Mouse (Mus musculus) olfactory bulb, adult 2 months (tissue): ENCODE measurements around the gene Asb8. TPM values are rescaled to one million over a fixed set of nuclear protein-coding genes. Genes with fewer than 3 reads are reported as not detected.

Experiments used
- H3K27ac ChIP-seq: fragments of 200-500 bp; 2 replicates; pipeline ENCODE4 v1.5.1; 2012; ENCODE audit warnings: low read depth, low read length; ENCODE audit not compliant: insufficient read depth
- H3K4me1 ChIP-seq: fragments of 200-500 bp; 2 replicates; pipeline ENCODE4 v1.6.1; 2012; ENCODE audit warnings: low read length; ENCODE audit not compliant: control insufficient read depth, insufficient read depth
- H3K4me3 ChIP-seq: fragments of 200-500 bp; 2 replicates; pipeline ENCODE4 v1.5.1; 2012; ENCODE audit warnings: mild to moderate bottlenecking, low read depth, low read length, moderate library complexity; ENCODE audit not compliant: insufficient read depth
- CTCF ChIP-seq: fragments of 200-500 bp; IDR thresholded peaks from 2 replicates; pipeline ENCODE4 v1.5.1; 2012; ENCODE audit warnings: low read depth, mild to moderate bottlenecking, low read length, moderate library complexity; ENCODE audit not compliant: insufficient read depth
- POLR2A ChIP-seq: fragments of 200-500 bp; IDR thresholded peaks from 2 replicates; pipeline ENCODE4 v1.6.1; 2012; ENCODE audit warnings: mild to moderate bottlenecking, low read depth, low read length, moderate library complexity; ENCODE audit not compliant: insufficient read depth
- WGBS: fragments of 180-500 bp; shearing (Covaris S2); methylation state at CpG from one replicate; pipeline ENCODE4 v1.1.7; 2018; 5-methylcytosine and 5-hydroxymethylcytosine counted together
- polyA plus RNA-seq: library from polyadenylated mRNA; stranded (reverse); fragments of >200 nt; gene quantifications from 2 replicates; pipeline ENCODE4 v1.2.4, GENCODE M21; 2012; ENCODE audit warnings: low replicate concordance; ENCODE audit not compliant: missing spikeins, insufficient read depth, insufficient read length

Gene Asb8
- polyA plus RNA-seq, 1 experiment = not detected

DNA sequence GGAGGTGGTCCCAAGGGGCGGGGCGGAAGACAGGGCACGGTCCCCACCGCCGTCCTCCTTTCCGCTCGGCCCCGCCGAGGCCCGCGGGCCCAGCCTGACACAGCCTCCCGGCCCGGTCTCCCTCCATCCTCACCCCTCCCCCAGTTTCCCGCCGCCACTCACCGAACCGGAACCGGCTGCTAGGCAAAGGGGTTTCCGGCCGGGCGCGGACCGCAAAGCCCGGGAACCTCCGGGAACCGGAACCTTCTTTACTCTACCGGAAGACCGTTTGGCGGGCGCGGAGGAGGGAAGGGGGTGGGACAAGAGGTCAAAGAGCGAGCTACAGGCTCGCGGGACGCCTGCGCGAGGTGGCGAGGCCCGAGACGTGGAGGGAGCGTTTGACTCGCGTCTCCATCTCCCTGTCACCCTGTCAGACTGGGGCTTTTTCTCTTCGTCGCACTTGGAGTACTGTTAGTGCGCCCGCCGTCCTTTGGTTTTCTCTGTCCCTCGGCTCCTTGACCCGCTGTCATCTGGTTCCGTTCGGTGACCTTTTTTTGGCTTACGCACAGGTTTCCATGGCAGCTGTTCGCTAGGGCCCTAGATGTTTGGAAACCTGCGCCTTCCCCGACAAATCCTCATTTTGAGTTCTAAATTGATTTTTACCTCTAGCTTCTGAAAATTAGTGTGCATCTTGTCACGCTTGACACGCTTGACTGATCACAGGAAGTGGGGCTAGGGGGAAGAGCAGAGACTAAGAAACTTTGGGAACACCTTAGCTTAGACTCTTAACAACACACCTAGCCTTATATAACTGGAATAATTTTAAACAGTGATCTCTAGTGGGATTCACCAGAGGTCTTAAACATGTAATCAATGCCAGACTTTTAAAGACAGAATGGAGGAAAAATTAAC is 72.1 kb downstream of the Asb8 start, which contains the start of gene Senp1:
Gene Senp1 (minus strand): TSS at position 624 of the 891 bp plus-strand sequence.
- peak; percentile 71 for TF ChIP-seq POLR2A
- no peak; the same call in 1 of the 2 replicates for TF ChIP-seq CTCF
- Histone ChIP-seq H3K4me3 (peak within 1 kb of the TSS; percentile 75), H3K4me1 (no peaks in the 10 kb centered on the region), H3K27ac (peak within 1 kb of the TSS; percentile 89)
- WGBS = under 1% methylated on average over 58 of the region's 58 CpGs

DNA sequence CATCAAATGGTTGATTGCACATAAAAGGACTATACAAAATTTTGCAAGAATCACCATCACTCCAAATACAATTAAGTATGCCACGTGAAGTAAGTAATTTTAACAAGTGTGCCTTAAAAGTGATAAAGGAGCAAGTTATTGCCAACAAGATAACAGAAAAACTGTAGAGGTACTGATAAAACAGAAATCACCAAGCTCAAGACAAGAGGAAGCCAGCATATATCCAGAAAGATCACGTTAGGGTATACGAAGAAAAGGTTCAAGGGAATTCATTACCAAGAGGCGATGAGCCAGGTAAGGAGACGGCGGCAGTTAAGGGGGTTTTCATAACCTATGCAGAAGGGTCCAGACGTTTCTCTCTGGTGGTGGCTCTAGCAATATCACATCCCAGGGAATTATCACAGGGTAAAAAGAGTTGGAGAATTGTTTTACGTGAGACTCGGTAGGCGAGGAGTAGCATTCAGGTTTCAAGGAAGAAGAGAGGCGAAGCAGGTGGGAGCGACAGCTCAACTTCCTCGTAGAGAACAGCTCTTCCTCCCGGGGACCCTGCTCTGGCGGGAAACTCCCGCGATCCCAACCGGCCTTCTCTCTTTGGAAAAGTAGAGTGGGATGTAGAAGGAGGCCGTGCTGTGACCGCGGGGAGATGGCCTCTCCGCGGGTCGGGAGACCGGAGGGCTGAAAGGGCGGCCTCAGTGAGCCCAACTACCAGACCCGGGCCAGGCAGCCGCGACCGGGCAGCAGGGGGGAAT is 72.9 kb downstream of the Asb8 start, which contains the start of gene Pfkm:
Gene Pfkm (plus strand): TSS at position 218 of the 749 bp plus-strand sequence.
- Histone ChIP-seq H3K27ac (peak within 1 kb of the TSS; percentile 89), H3K4me3 (peak within 1 kb of the TSS; percentile 75), H3K4me1 (no peaks in the 10 kb centered on the region)
- WGBS = 1% methylated on average over 30 of the region's 30 CpGs
- no peak for TF ChIP-seq CTCF
- no peak for TF ChIP-seq POLR2A

DNA sequence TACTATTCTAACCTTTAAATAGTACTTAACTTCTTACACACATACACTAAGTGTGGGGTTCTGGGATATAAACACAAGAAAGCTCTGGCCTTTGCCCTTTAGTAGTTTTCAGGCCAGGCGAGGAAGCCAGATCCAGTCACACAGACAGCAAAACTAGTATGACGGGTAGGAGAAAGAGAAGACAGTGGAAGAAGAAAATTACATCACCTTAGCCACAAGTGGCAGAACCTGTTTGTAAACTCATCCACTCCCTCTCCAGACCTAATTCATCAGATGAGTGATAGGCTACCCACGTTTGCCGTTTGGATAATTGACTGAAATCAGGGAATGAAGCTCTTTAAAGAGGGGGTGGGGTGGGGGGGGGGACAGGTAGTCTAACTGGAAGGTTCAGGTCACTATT is 73.6 kb downstream of the Asb8 start:
- TF ChIP-seq CTCF (no peak), POLR2A (no peak)
- H3K27ac ChIP-seq = no peak overlapping the region
- H3K4me3 ChIP-seq = no peak overlapping the region
- WGBS = 31% methylated on average over 4 of the region's 4 CpGs
- H3K4me1 ChIP-seq = no peaks in the 10 kb centered on the region

DNA sequence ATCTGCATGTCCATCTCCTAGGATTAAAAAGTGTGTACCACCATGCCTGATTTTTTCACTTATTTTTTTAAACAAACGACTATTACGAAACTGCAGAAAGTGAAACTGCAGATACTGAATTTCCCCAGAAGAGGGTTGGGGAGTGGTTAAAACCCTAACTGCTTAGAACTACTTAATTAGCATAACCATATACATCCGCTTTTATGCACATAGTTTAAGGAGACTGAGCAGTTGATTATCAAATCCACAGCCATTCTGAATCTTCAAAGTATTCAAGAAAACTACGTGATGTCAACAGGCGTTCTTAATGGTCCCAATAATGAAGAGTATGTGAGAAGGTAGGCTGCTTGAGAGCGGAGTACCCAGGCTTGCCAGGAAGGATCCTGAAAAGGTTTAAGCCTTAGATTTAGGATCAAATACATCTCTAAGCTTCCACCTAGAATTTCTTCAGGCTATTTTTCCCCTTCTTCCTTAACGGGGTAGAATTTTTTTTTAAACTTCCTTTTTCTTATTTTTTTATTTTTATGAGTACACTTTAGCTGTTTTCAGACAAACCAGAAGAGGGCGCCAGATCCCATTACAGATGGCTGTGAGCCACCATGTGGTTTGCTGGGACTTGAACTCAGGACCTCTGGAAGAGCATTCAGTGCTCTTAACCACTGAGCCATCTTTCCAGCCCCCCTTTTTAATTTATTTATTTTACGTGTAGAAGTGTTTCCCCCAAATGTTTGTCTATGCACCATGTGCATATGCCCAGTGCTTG is 75.8 kb downstream of the Asb8 start:
- 72% methylated on average over 9 of the region's 9 CpGs for WGBS
- no peak for TF ChIP-seq CTCF
- TF ChIP-seq POLR2A = no peak
- Histone ChIP-seq H3K27ac (no peak overlapping the region), H3K4me1 (no peaks in the 10 kb centered on the region), H3K4me3 (no peak overlapping the region)

DNA sequence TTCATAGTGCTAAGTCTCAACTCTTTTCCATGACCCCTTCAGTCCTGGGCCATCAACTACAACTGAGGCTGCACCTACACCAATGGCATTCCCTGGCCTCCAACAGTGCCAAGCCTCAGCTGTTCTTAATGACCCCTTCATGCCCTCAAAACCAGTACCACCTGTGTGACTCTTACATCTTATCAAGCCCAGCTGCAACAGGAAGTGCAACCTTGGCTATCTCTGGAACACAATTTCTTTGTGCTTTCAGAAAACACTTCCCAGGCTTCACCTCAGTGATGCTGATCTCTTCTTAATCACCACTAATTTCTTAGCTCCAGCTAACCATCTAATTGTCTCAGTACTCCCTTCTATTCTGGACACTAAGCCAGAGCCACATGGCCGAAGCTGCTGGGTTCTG is 76.5 kb downstream of the Asb8 start:
- 89% methylated on average over 1 of the region's 1 CpGs for WGBS
- Histone ChIP-seq H3K4me3 (no peak overlapping the region), H3K4me1 (no peaks in the 10 kb centered on the region), H3K27ac (no peak overlapping the region)
- no peak for TF ChIP-seq CTCF
- TF ChIP-seq POLR2A = no peak

Other genes starting within 250 kb of the Asb8 start
- not detected in 2 replicates for gene Tmem106c, start 201.4 kb downstream of the Asb8 start, polyA plus RNA-seq
- gene Col2a1, start 160.9 kb downstream of the Asb8 start, polyA plus RNA-seq = not detected in 2 replicates
- gene Pfkm, start 73.0 kb downstream of the Asb8 start, polyA plus RNA-seq = 219 TPM in 1 of 2 replicates, not detected in the other
- not detected in 2 replicates for gene Senp1, start 71.9 kb downstream of the Asb8 start, polyA plus RNA-seq
- not detected in 2 replicates for gene Ccdc184, start 1.5 kb upstream of the Asb8 start, polyA plus RNA-seq
- not detected in 2 replicates for gene Olfr288, start 29.9 kb upstream of the Asb8 start, polyA plus RNA-seq
- not detected in 2 replicates for gene Gm44579, start 55.4 kb upstream of the Asb8 start, polyA plus RNA-seq
- gene Olfr287, start 55.4 kb upstream of the Asb8 start, polyA plus RNA-seq = not detected in 2 replicates
- not detected in 2 replicates for gene Olfr286, start 68.8 kb upstream of the Asb8 start, polyA plus RNA-seq
- gene H1fnt, start 91.7 kb upstream of the Asb8 start, polyA plus RNA-seq = not detected in 2 replicates
- not detected in 2 replicates for gene Zfp641, start 130.5 kb upstream of the Asb8 start, polyA plus RNA-seq
- gene Olfr285, start 151.7 kb upstream of the Asb8 start, polyA plus RNA-seq = not detected in 2 replicates
- gene Olfr284, start 175.4 kb upstream of the Asb8 start, polyA plus RNA-seq = not detected in 2 replicates
- gene Olfr283, start 215.3 kb upstream of the Asb8 start, polyA plus RNA-seq = not detected in 2 replicates